Mouse (Mus musculus) kidney, postnatal 0 days (tissue): ENCODE measurements around the gene BC048671. TPM values are rescaled to one million over a fixed set of nuclear protein-coding genes. Genes with fewer than 3 reads are reported as not detected.

ENCODE experiments used
- ATAC-seq: fragments of 200-750 bp; cut with Nextera tagmentation; replicated peaks from 2 replicates; pipeline ENCODE4 v1.8.0; 2017; ENCODE audit warnings: low read depth, moderate number of reproducible peaks, moderate TSS enrichment, moderate library complexity; ENCODE audit not compliant: low FRiP score
- DNase-seq: peaks from one replicate; pipeline ENCODE4 v3.0.0-alpha.2; 2016; ENCODE audit warnings: low spot score
- H3K27ac ChIP-seq: fragments of 300-500 bp; sonication (generic); 2 replicates; pipeline ENCODE4 v1.5.1; 2014; ENCODE audit warnings: mild to moderate bottlenecking
- H3K27me3 ChIP-seq: fragments of 300-500 bp; sonication (generic); 2 replicates; pipeline ENCODE4 v1.6.1; 2014; ENCODE audit warnings: low read length, mixed read lengths; ENCODE audit not compliant: insufficient read depth
- H3K36me3 ChIP-seq: fragments of 300-500 bp; sonication (generic); 2 replicates; pipeline ENCODE4 v1.6.1; 2014; ENCODE audit warnings: low read length, mixed read lengths; ENCODE audit not compliant: insufficient read depth
- H3K4me1 ChIP-seq: fragments of 300-500 bp; sonication (generic); replicated peaks from 2 replicates; pipeline ENCODE4 v1.6.1; 2014; ENCODE audit warnings: antibody characterized with exemption, low read length, mixed read lengths; ENCODE audit not compliant: insufficient read depth
- H3K4me2 ChIP-seq: fragments of 300-500 bp; sonication (generic); 2 replicates; pipeline ENCODE4 v1.6.1; 2014; ENCODE audit warnings: mild to moderate bottlenecking, low read length, moderate library complexity, mixed read lengths
- H3K4me3 ChIP-seq: fragments of 300-500 bp; sonication (generic); replicated peaks from 2 replicates; pipeline ENCODE4 v1.5.1; 2014; ENCODE audit warnings: low read depth, low read length
- H3K9ac ChIP-seq: fragments of 300-500 bp; sonication (generic); 2 replicates; pipeline ENCODE4 v1.6.1; 2014; ENCODE audit warnings: low read depth, low read length
- H3K9me3 ChIP-seq: fragments of 300-500 bp; sonication (generic); replicated peaks from 2 replicates; pipeline ENCODE4 v1.6.1; 2016; ENCODE audit warnings: low read length, inconsistent platforms, mixed read lengths
- CTCF ChIP-seq: IDR thresholded peaks from 2 replicates; pipeline ENCODE4 v1.5.1; 2016; ENCODE audit warnings: antibody characterized with exemption, low read depth, mild to moderate bottlenecking, moderate library complexity
- WGBS: fragments of 180-500 bp; shearing (Covaris S2); extraction: QIAGEN DNeasy Blood & Tissue Kit; methylation state at CpG from one replicate; pipeline ENCODE4 v1.1.7; 2014; 5-methylcytosine and 5-hydroxymethylcytosine counted together
- polyA plus RNA-seq: library from polyadenylated mRNA; unstranded; fragments of >200 nt; fragmentation: Nextera tagmentation; extraction: Ambion mirVana; gene quantifications from 2 replicates; pipeline ENCODE4 v1.2.1, GENCODE M21; 2015

Gene BC048671
- polyA plus RNA-seq, 1 experiment from 2014 or later = not detected

GRCm38 (mm10) chr6:90347183-90347582 is 46.2 kb downstream of the BC048671 start:
- no peak overlapping the region for H3K9ac ChIP-seq
- DNase-seq (no peak), ATAC-seq (no peak)
- TF ChIP-seq CTCF = no peak
- no peaks in the 10 kb centered on the region for H3K9me3 ChIP-seq
- H3K4me2 ChIP-seq = no peak overlapping the region
- no peaks in the 10 kb centered on the region for H3K4me1 ChIP-seq
- WGBS = 72% methylated on average over 4 of the region's 4 CpGs
- no peak overlapping the region for H3K27ac ChIP-seq
- no peaks in the 10 kb centered on the region for H3K36me3 ChIP-seq
- no peaks in the 10 kb centered on the region for H3K27me3 ChIP-seq
- H3K4me3 ChIP-seq = no peak overlapping the region

GRCm38 (mm10) chr6:90348500-90348899 is 47.5 kb downstream of the BC048671 start:
- H3K4me2 ChIP-seq = no peak overlapping the region
- DNase-seq = no peak
- ATAC-seq = no peak
- no peaks in the 10 kb centered on the region for H3K27me3 ChIP-seq
- H3K9me3 ChIP-seq = no peaks in the 10 kb centered on the region
- H3K4me3 ChIP-seq = no peak overlapping the region
- H3K4me1 ChIP-seq = no peaks in the 10 kb centered on the region
- WGBS = 74% methylated on average over 4 of the region's 4 CpGs
- no peak overlapping the region for H3K9ac ChIP-seq
- no peaks in the 10 kb centered on the region for H3K36me3 ChIP-seq
- no peak for TF ChIP-seq CTCF
- H3K27ac ChIP-seq = no peak overlapping the region

- no peak overlapping the region for H3K27ac ChIP-seq
- ATAC-seq (no peak), DNase-seq (no peak)
- WGBS = 67% methylated on average over 2 of the region's 2 CpGs
- no peaks in the 10 kb centered on the region for H3K27me3 ChIP-seq
- no peaks in the 10 kb centered on the region for H3K4me1 ChIP-seq
- no peaks in the 10 kb centered on the region for H3K36me3 ChIP-seq
- H3K4me2 ChIP-seq = no peak overlapping the region
- no peak for TF ChIP-seq CTCF
- H3K9me3 ChIP-seq = no peaks in the 10 kb centered on the region
- H3K9ac ChIP-seq = no peak overlapping the region
- H3K4me3 ChIP-seq = no peak overlapping the region
Measured at GRCm38 (mm10) chr6:90350011-90350410, 49.0 kb downstream of the BC048671 start.

Other genes with a start within 250 kb of the BC048671 start
- not detected in 2 replicates for gene Vmn1r49, start 222.7 kb upstream of the BC048671 start, polyA plus RNA-seq
- gene Vmn1r50, start 199.8 kb upstream of the BC048671 start, polyA plus RNA-seq = not detected in 2 replicates
- gene Vmn1r51, start 178.6 kb upstream of the BC048671 start, polyA plus RNA-seq = 0.03 TPM in 1 of 2 replicates, not detected in the other
- not detected in 2 replicates for gene Vmn1r52, start 126.4 kb upstream of the BC048671 start, polyA plus RNA-seq
- not detected in 2 replicates for gene V1ra8, start 98.4 kb upstream of the BC048671 start, polyA plus RNA-seq
- not detected in 2 replicates for gene Vmn1r53, start 76.8 kb upstream of the BC048671 start, polyA plus RNA-seq
- not detected in 2 replicates for gene Vmn1r54, start 54.9 kb upstream of the BC048671 start, polyA plus RNA-seq
- gene Chst13, start 24.0 kb downstream of the BC048671 start, polyA plus RNA-seq = 4.4 and 6.0 TPM in 2 replicates
- 0.38 and 0.69 TPM in 2 replicates for gene Uroc1, start 32.1 kb downstream of the BC048671 start, polyA plus RNA-seq
- 8.8 and 9.1 TPM in 2 replicates for gene Zxdc, start 68.3 kb downstream of the BC048671 start, polyA plus RNA-seq
- 0.48 and 0.71 TPM in 2 replicates for gene Cfap100, start 127.6 kb downstream of the BC048671 start, polyA plus RNA-seq
- gene Klf15, start 161.4 kb downstream of the BC048671 start, polyA plus RNA-seq = 17.1 and 20.8 TPM in 2 replicates
- 42.8 and 47.1 TPM in 2 replicates for gene Aldh1l1, start 185.2 kb downstream of the BC048671 start, polyA plus RNA-seq